Mouse (Mus musculus): ENCODE data around the gene Zfr.
"Not testable (repeated sequence)": the region's sequence is repeated elsewhere in the genome, so short reads cannot be mapped to it uniquely, and the experiment has no call there.

The Zfr gene

GRCm38 (mm10) chr15:12104827-12105226 is 12.8 kb upstream of the Zfr start:
- DNase-seq (ENCODE audit: low read depth, low spot score): no peak

- DNase-seq (ENCODE audit: low read depth, low spot score): no peak
Observed at GRCm38 (mm10) chr15:12106430-12106829, 11.2 kb upstream of the Zfr start.

- DNase-seq (ENCODE audit: low read depth, low spot score): no peak
Observed at GRCm38 (mm10) chr15:12108200-12108599, 9.4 kb upstream of the Zfr start.

- not testable (repeated sequence) for DNase-seq (ENCODE audit: low read depth, low spot score)
Observed at GRCm38 (mm10) chr15:12108922-12109321, 8.7 kb upstream of the Zfr start.

- no peak for DNase-seq (ENCODE audit: low read depth, low spot score)
Observed at GRCm38 (mm10) chr15:12111232-12111631, 6.4 kb upstream of the Zfr start.

- no peak for DNase-seq (ENCODE audit: low read depth, low spot score)
Observed at GRCm38 (mm10) chr15:12113411-12113810, 4.2 kb upstream of the Zfr start.

- DNase-seq (ENCODE audit: low read depth, low spot score): no peak
Observed at GRCm38 (mm10) chr15:12114546-12114945, 3.1 kb upstream of the Zfr start.

GRCm38 (mm10) chr15:12115722-12116230 is 1.9 kb upstream of the Zfr start:
- DNase-seq (ENCODE audit: low read depth, low spot score): no peak

GRCm38 (mm10) chr15:12118093-12118431 is 431 bp downstream of the Zfr start:
- no peak for DNase-seq (ENCODE audit: low read depth, low spot score)

GRCm38 (mm10) chr15:12118432-12119128 is 949 bp downstream of the Zfr start:
- DNase-seq (ENCODE audit: low read depth, low spot score): no peak

GRCm38 (mm10) chr15:12119129-12119466 is 1.5 kb downstream of the Zfr start:
- DNase-seq (ENCODE audit: low read depth, low spot score): no peak

- DNase-seq (ENCODE audit: low read depth, low spot score): no peak
Observed at GRCm38 (mm10) chr15:12124913-12125312, 7.3 kb downstream of the Zfr start.

GRCm38 (mm10) chr15:12130871-12131270 is 13.2 kb downstream of the Zfr start:
- DNase-seq (ENCODE audit: low read depth, low spot score): not testable (repeated sequence)

GRCm38 (mm10) chr15:12134546-12134945 is 16.9 kb downstream of the Zfr start:
- DNase-seq (ENCODE audit: low read depth, low spot score): no peak

- DNase-seq (ENCODE audit: low read depth, low spot score): no peak
Observed at GRCm38 (mm10) chr15:12135368-12135767, 17.7 kb downstream of the Zfr start.

GRCm38 (mm10) chr15:12136371-12136770 is 18.7 kb downstream of the Zfr start:
- DNase-seq (ENCODE audit: low read depth, low spot score): no peak

- DNase-seq (ENCODE audit: low read depth, low spot score): no peak
Observed at GRCm38 (mm10) chr15:12140985-12141729, 23.5 kb downstream of the Zfr start.

- DNase-seq (ENCODE audit: low read depth, low spot score): no peak
Observed at GRCm38 (mm10) chr15:12147423-12147822, 29.8 kb downstream of the Zfr start.

GRCm38 (mm10) chr15:12149501-12149900 is 31.9 kb downstream of the Zfr start:
- DNase-seq (ENCODE audit: low read depth, low spot score): no peak

GRCm38 (mm10) chr15:12153747-12154146 is 36.1 kb downstream of the Zfr start:
- no peak for DNase-seq (ENCODE audit: low read depth, low spot score)

GRCm38 (mm10) chr15:12178126-12178525 is 60.5 kb downstream of the Zfr start:
- DNase-seq (ENCODE audit: low read depth, low spot score): no peak

- not testable (repeated sequence) for DNase-seq (ENCODE audit: low read depth, low spot score)
Observed at GRCm38 (mm10) chr15:12181181-12181805, 63.7 kb downstream of the Zfr start.
